Mouse (Mus musculus) retina, postnatal 7 days (tissue): ENCODE results near the gene Trp53bp2.

Source experiments
- DNase-seq: peaks from one replicate; pipeline ENCODE4 v3.0.0-alpha.2; 2012; ENCODE audit warnings: low read depth, low spot score

Gene Trp53bp2

GRCm38 (mm10) chr1:182408684-182409327, at the start of gene Trp53bp2:
TSS of gene Trp53bp2 (plus strand) at chr1:182409172.
- peak; percentile 98 for DNase-seq

GRCm38 (mm10) chr1:182362703-182363102, 46.3 kb upstream of the Trp53bp2 start:
- DNase-seq = no peak

GRCm38 (mm10) chr1:182363683-182364404, 45.1 kb upstream of the Trp53bp2 start:
- DNase-seq = no peak

- DNase-seq = no peak
These were observed 40.7 kb upstream of the Trp53bp2 start for GRCm38 (mm10) chr1:182368309-182368708.

- no peak for DNase-seq
These were observed 40.2 kb upstream of the Trp53bp2 start for GRCm38 (mm10) chr1:182368782-182369181.

- no peak for DNase-seq
These were observed 39.5 kb upstream of the Trp53bp2 start for GRCm38 (mm10) chr1:182369435-182369834.

GRCm38 (mm10) chr1:182371891-182372290, 37.1 kb upstream of the Trp53bp2 start:
- DNase-seq = no peak

GRCm38 (mm10) chr1:182376221-182376620, 32.8 kb upstream of the Trp53bp2 start:
- peak; percentile 56 for DNase-seq

- no peak for DNase-seq
These were observed 32.1 kb upstream of the Trp53bp2 start for GRCm38 (mm10) chr1:182376826-182377225.

- DNase-seq = no peak
These were observed 31.5 kb upstream of the Trp53bp2 start for GRCm38 (mm10) chr1:182377519-182377918.

GRCm38 (mm10) chr1:182378205-182378835, 30.7 kb upstream of the Trp53bp2 start:
- DNase-seq = no peak

- no peak for DNase-seq
These were observed 30.1 kb upstream of the Trp53bp2 start for GRCm38 (mm10) chr1:182378876-182379275.

GRCm38 (mm10) chr1:182380683-182381082, 28.3 kb upstream of the Trp53bp2 start:
- no peak for DNase-seq

GRCm38 (mm10) chr1:182381327-182381726, 27.6 kb upstream of the Trp53bp2 start:
- no peak for DNase-seq

GRCm38 (mm10) chr1:182383096-182383495, 25.9 kb upstream of the Trp53bp2 start:
- peak; percentile 17 for DNase-seq

GRCm38 (mm10) chr1:182386449-182386848, 22.5 kb upstream of the Trp53bp2 start:
- no peak for DNase-seq

GRCm38 (mm10) chr1:182388729-182389128, 20.2 kb upstream of the Trp53bp2 start:
- no peak for DNase-seq

GRCm38 (mm10) chr1:182398171-182398570, 10.8 kb upstream of the Trp53bp2 start:
- DNase-seq = no peak

- DNase-seq = no peak
These were observed 10.2 kb upstream of the Trp53bp2 start for GRCm38 (mm10) chr1:182398780-182399179.

GRCm38 (mm10) chr1:182399205-182399604, 9.8 kb upstream of the Trp53bp2 start:
- DNase-seq = no peak

GRCm38 (mm10) chr1:182399908-182400307, 9.1 kb upstream of the Trp53bp2 start:
- no peak for DNase-seq

GRCm38 (mm10) chr1:182403076-182403475, 5.9 kb upstream of the Trp53bp2 start:
- no peak for DNase-seq

- no peak for DNase-seq
These were observed 2.4 kb upstream of the Trp53bp2 start for GRCm38 (mm10) chr1:182406621-182407020.
